Mouse (Mus musculus) midbrain, embryonic 15.5 days (tissue): ENCODE data around the gene Zfp664. TPM values are rescaled to one million over a fixed set of nuclear protein-coding genes. Genes with fewer than 3 reads are reported as not detected.

ENCODE experiments used
- ATAC-seq: fragments of 200-750 bp; cut with Nextera tagmentation; replicated peaks from 2 replicates; pipeline ENCODE4 v1.8.0; 2017; ENCODE audit warnings: moderate TSS enrichment
- H3K27ac ChIP-seq: fragments of 300-500 bp; sonication (generic); 2 replicates; pipeline ENCODE4 v1.5.1; 2015; ENCODE audit warnings: mild to moderate bottlenecking, inconsistent platforms
- H3K27me3 ChIP-seq: fragments of 300-500 bp; sonication (generic); replicated peaks from 2 replicates; pipeline ENCODE4 v1.6.1; 2015; ENCODE audit warnings: inconsistent platforms
- H3K36me3 ChIP-seq: fragments of 300-500 bp; sonication (generic); replicated peaks from 2 replicates; pipeline ENCODE4 v1.6.1; 2015; ENCODE audit warnings: inconsistent platforms
- H3K4me1 ChIP-seq: fragments of 300-500 bp; sonication (generic); 2 replicates; pipeline ENCODE4 v1.6.1; 2015; ENCODE audit warnings: inconsistent platforms
- H3K4me2 ChIP-seq: fragments of 300-500 bp; sonication (generic); 2 replicates; pipeline ENCODE4 v1.6.1; 2015; ENCODE audit warnings: inconsistent platforms, mild to moderate bottlenecking, moderate library complexity
- H3K4me3 ChIP-seq: fragments of 300-500 bp; sonication (generic); 2 replicates; pipeline ENCODE4 v1.5.1; 2015; ENCODE audit warnings: mild to moderate bottlenecking, inconsistent platforms
- H3K9ac ChIP-seq: fragments of 300-500 bp; sonication (generic); 2 replicates; pipeline ENCODE4 v1.6.1; 2015; ENCODE audit warnings: mild to moderate bottlenecking, inconsistent platforms
- H3K9me3 ChIP-seq: fragments of 300-500 bp; sonication (generic); 2 replicates; pipeline ENCODE4 v1.6.1; 2016; ENCODE audit warnings: inconsistent platforms
- WGBS: fragments of 180-500 bp; shearing (Covaris S2); methylation state at CpG from one replicate; pipeline ENCODE4 v1.1.7; 2015; ENCODE audit warnings: mixed read lengths; 5-methylcytosine and 5-hydroxymethylcytosine counted together
- polyA plus RNA-seq: library from polyadenylated mRNA; unstranded; fragments of >200 nt; fragmentation: Nextera tagmentation; extraction: Ambion mirVana; gene quantifications from 2 replicates; pipeline ENCODE4 v1.2.1, GENCODE M21; 2015

Zfp664 gene
- polyA plus RNA-seq, 1 experiment from 2014 or later: 117 TPM

- no peaks in the 10 kb centered on the region for H3K27me3 ChIP-seq
- no peak for ATAC-seq
- H3K9ac ChIP-seq: no peak overlapping the region
- no peaks in the 10 kb centered on the region for H3K4me1 ChIP-seq
- H3K27ac ChIP-seq: no peak overlapping the region
- no peak overlapping the region for H3K4me3 ChIP-seq
- no peaks in the 10 kb centered on the region for H3K36me3 ChIP-seq
- H3K9me3 ChIP-seq: no peaks in the 10 kb centered on the region
- no peak overlapping the region for H3K4me2 ChIP-seq
- 78% methylated on average over 13 of the region's 13 CpGs for WGBS
Observed at GRCm38 (mm10) chr5:124906890-124907289, 44.4 kb downstream of the Zfp664 start.

GRCm38 (mm10) chr5:124908860-124909259, 46.4 kb downstream of the Zfp664 start:
- H3K4me3 ChIP-seq: no peak overlapping the region
- 17% methylated on average over 5 of the region's 5 CpGs for WGBS
- H3K4me2 ChIP-seq: no peak overlapping the region
- H3K27me3 ChIP-seq: no peaks in the 10 kb centered on the region
- no peak overlapping the region for H3K9ac ChIP-seq
- H3K9me3 ChIP-seq: no peaks in the 10 kb centered on the region
- H3K36me3 ChIP-seq: no peaks in the 10 kb centered on the region
- peaks cover 14% of the 10 kb centered on the region for H3K4me1 ChIP-seq
- H3K27ac ChIP-seq: no peak overlapping the region
- ATAC-seq: peak; percentile 86

GRCm38 (mm10) chr5:124912276-124912675, 49.8 kb downstream of the Zfp664 start:
- Histone ChIP-seq H3K36me3 (no peaks in the 10 kb centered on the region), H3K4me3 (no peak overlapping the region), H3K9me3 (no peaks in the 10 kb centered on the region), H3K4me2 (no peak overlapping the region), H3K9ac (no peak overlapping the region), H3K27me3 (no peaks in the 10 kb centered on the region), H3K4me1 (peaks cover 16% of the 10 kb centered on the region), H3K27ac (no peak overlapping the region)
- ATAC-seq: no peak
- WGBS: 52% methylated on average over 6 of the region's 7 CpGs

GRCm38 (mm10) chr5:124912946-124913933, 50.7 kb downstream of the Zfp664 start:
- no peak overlapping the region for H3K4me2 ChIP-seq
- H3K4me1 ChIP-seq: peaks cover 16% of the 10 kb centered on the region
- H3K27ac ChIP-seq: peak overlapping the region; percentile 63; the same call in 1 of the 2 replicates
- 15% methylated on average over 20 of the region's 20 CpGs for WGBS
- no peak overlapping the region for H3K4me3 ChIP-seq
- no peaks in the 10 kb centered on the region for H3K36me3 ChIP-seq
- H3K9ac ChIP-seq: no peak overlapping the region
- no peaks in the 10 kb centered on the region for H3K27me3 ChIP-seq
- no peaks in the 10 kb centered on the region for H3K9me3 ChIP-seq
- peak; percentile 53 for ATAC-seq

- WGBS: 89% methylated on average over 3 of the region's 3 CpGs
- no peak overlapping the region for H3K4me2 ChIP-seq
- H3K4me1 ChIP-seq: peaks cover 14% of the 10 kb centered on the region
Observed at GRCm38 (mm10) chr5:124919798-124920197, 57.3 kb downstream of the Zfp664 start.

GRCm38 (mm10) chr5:124921410-124921809, 58.9 kb downstream of the Zfp664 start:
- no peak overlapping the region for H3K4me2 ChIP-seq
- peaks cover 14% of the 10 kb centered on the region for H3K4me1 ChIP-seq
- H3K9ac ChIP-seq: no peak overlapping the region
- no peaks in the 10 kb centered on the region for H3K36me3 ChIP-seq
- H3K27me3 ChIP-seq: no peaks in the 10 kb centered on the region
- H3K9me3 ChIP-seq: no peaks in the 10 kb centered on the region
- no peak overlapping the region for H3K27ac ChIP-seq
- no peak for ATAC-seq
- no peak overlapping the region for H3K4me3 ChIP-seq

More at GRCm38 (mm10) chr5:124919798-124920197, 57.3 kb downstream of the Zfp664 start:
- no peak overlapping the region for H3K27ac ChIP-seq
- no peaks in the 10 kb centered on the region for H3K27me3 ChIP-seq
- H3K4me3 ChIP-seq: no peak overlapping the region
- no peak overlapping the region for H3K9ac ChIP-seq
- H3K36me3 ChIP-seq: no peaks in the 10 kb centered on the region
- no peak for ATAC-seq
- H3K9me3 ChIP-seq: no peaks in the 10 kb centered on the region

GRCm38 (mm10) chr5:124922356-124923352, 60.2 kb downstream of the Zfp664 start:
- no peak overlapping the region for H3K4me2 ChIP-seq

GRCm38 (mm10) chr5:124929425-124930054, 67.0 kb downstream of the Zfp664 start:
- 80% methylated on average over 9 of the region's 9 CpGs for WGBS
- Histone ChIP-seq H3K4me3 (no peak overlapping the region), H3K36me3 (no peaks in the 10 kb centered on the region), H3K9ac (no peak overlapping the region), H3K27ac (no peak overlapping the region), H3K4me1 (peaks cover 10% of the 10 kb centered on the region), H3K27me3 (no peaks in the 10 kb centered on the region), H3K4me2 (no peak overlapping the region), H3K9me3 (no peaks in the 10 kb centered on the region)
- ATAC-seq: no peak

More at GRCm38 (mm10) chr5:124922356-124923352, 60.2 kb downstream of the Zfp664 start:
- whole genome bisulfite sequencing: 17% methylated on average over 18 of the region's 18 CpGs
- no peaks in the 10 kb centered on the region for H3K27me3 ChIP-seq
- no peak overlapping the region for H3K9ac ChIP-seq
- no peak overlapping the region for H3K4me3 ChIP-seq
- no peaks in the 10 kb centered on the region for H3K9me3 ChIP-seq
- H3K36me3 ChIP-seq: no peaks in the 10 kb centered on the region
- ATAC-seq: peak; percentile 74
- peaks cover 14% of the 10 kb centered on the region for H3K4me1 ChIP-seq
- H3K27ac ChIP-seq: peak overlapping the region; percentile 80

- peak; percentile 67; the same call in 1 of the 2 replicates for ATAC-seq
- Histone ChIP-seq H3K4me3 (no peak overlapping the region), H3K27ac (no peak overlapping the region), H3K36me3 (no peaks in the 10 kb centered on the region), H3K9me3 (no peaks in the 10 kb centered on the region), H3K4me2 (no peak overlapping the region), H3K9ac (no peak overlapping the region), H3K27me3 (no peaks in the 10 kb centered on the region), H3K4me1 (peaks cover 10% of the 10 kb centered on the region)
- 41% methylated on average over 5 of the region's 5 CpGs for WGBS
Observed at GRCm38 (mm10) chr5:124930055-124930439, 67.6 kb downstream of the Zfp664 start.

- no peak overlapping the region for H3K4me2 ChIP-seq
- H3K9ac ChIP-seq: no peak overlapping the region
- ATAC-seq: no peak
- H3K27me3 ChIP-seq: no peaks in the 10 kb centered on the region
- no peak overlapping the region for H3K4me3 ChIP-seq
- H3K9me3 ChIP-seq: no peaks in the 10 kb centered on the region
- H3K4me1 ChIP-seq: peaks cover 10% of the 10 kb centered on the region
- peak overlapping the region; percentile 63 for H3K27ac ChIP-seq
- H3K36me3 ChIP-seq: no peaks in the 10 kb centered on the region
- WGBS: 12% methylated on average over 9 of the region's 9 CpGs
Observed at GRCm38 (mm10) chr5:124930603-124931002, 68.1 kb downstream of the Zfp664 start.

- Histone ChIP-seq H3K4me1 (peaks cover 10% of the 10 kb centered on the region), H3K4me2 (no peak overlapping the region), H3K9ac (no peak overlapping the region), H3K27ac (peak overlapping the region; percentile 63), H3K36me3 (no peaks in the 10 kb centered on the region), H3K27me3 (no peaks in the 10 kb centered on the region), H3K9me3 (no peaks in the 10 kb centered on the region), H3K4me3 (no peak overlapping the region)
- no peak for ATAC-seq
- 8% methylated on average over 8 of the region's 8 CpGs for WGBS
Observed at GRCm38 (mm10) chr5:124931076-124931475, 68.6 kb downstream of the Zfp664 start.
